Mouse (Mus musculus) brain, adult 10 weeks (tissue): ENCODE results near the gene Frem2. TPM values are rescaled to one million over a fixed set of nuclear protein-coding genes. Genes with fewer than 3 reads are reported as not detected.

Source experiments
- polyA plus RNA-seq: library from polyadenylated mRNA; stranded (reverse); fragments of 350-450 nt; fragmentation: Illumina TruSeq; extraction: RNeasy Lipid Tissue Mini Kit (QIAGEN cat#74804); gene quantifications from one replicate; pipeline ENCODE4 v1.2.3, GENCODE M21; 2015; ENCODE audit warnings: low read depth, low replicate concordance

The Frem2 gene
- 0.77 TPM for polyA plus RNA-seq

DNA sequence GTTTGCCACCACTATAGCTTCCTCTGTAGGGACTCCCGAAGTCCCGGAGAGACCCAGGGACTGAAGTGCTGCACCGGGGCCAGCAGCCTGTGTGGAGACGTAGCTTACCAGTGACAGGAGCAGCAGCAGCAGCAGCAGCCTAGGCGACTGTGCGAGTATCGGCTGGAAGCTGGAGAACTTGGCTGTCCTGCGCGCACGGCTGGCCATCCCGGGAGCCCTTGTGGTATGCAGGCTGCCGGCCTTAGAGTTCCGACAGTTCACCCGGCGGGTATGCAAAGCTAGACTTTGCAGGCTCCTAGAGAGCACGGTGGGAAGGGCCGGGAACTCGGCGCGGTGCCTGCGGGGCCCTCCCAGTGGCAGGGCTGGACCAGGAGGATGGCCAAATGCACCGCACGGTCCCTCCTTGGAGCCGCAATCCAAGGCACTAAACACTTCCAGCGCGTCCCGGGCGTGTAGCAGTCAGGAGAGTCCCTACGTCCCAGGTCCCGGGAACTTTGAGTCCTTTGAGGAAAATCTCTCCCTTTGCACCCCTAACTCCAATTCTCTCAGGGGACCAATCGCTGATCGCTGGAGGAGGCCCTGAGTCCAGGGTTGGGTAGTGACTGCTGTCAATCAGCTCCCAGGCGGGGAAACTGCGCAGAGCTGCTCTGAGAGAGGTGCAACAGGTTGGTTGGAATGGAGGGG, at the start of gene Frem2:
Gene Frem2, minus strand, starts transcription at position 478 of the 684 bp plus-strand sequence.

GRCm38 (mm10) chr3:53488353-53488752, 168.8 kb downstream of the Frem2 start, which contains the start of gene Stoml3:
Stoml3 (plus strand) TSS chr3:53488653.

Other genes starting within 250 kb of the Frem2 start
- gene Nhlrc3, start 194.0 kb downstream of the Frem2 start, polyA plus RNA-seq = 6.1 TPM
- gene Proser1, start 193.7 kb downstream of the Frem2 start, polyA plus RNA-seq = 12.4 TPM
- 1.2 TPM for gene Stoml3, start 168.7 kb downstream of the Frem2 start, polyA plus RNA-seq
- not detected for gene Gm10985, start 187.7 kb upstream of the Frem2 start, polyA plus RNA-seq
- 83.8 TPM for gene Ufm1, start 206.5 kb upstream of the Frem2 start, polyA plus RNA-seq